Mouse (Mus musculus): Measurements from ENCODE around the gene Gm12258. TPM values are rescaled to one million over a fixed set of nuclear protein-coding genes. Genes with fewer than 3 reads are reported as not detected.

The Gm12258 gene
- 2.0 and 2.8 TPM in 2 replicates for polyA plus RNA-seq (2012; rRNA removed)
- 1.3 and 1.8 TPM in 2 replicates for polyA plus RNA-seq (2014; fragmentation: Nextera tagmentation; extraction: Ambion mirVana)

DNA sequence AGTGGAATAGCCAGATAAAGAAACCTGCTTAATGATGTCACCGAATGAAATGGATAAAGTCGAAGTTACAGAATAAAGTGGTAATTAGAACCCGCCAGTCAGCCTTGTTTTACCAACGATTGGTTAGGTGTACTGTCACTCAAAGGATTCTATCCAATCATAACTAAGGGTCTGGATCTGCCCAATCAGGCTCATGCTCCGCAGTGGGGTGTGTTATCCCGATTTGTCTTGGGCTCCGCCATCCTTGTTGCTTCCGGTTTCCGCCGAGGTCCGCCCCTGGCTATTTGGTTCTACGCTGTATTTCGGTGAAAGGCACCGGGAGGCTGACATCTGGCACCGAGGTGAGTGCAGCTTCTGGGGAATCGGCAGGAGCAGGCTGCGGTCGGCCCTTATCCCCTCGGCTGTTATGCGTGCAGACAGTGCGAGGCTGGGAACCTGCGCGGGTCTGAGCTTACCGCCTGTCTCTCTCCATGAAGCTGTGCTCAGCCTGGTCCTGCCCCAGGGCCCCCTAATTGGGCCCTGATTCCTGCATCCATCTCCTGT lies at the start of gene Gm12258:
TSS of gene Gm12258 (plus strand) at position 240 of the 543 bp plus-strand sequence.
- WGBS (ENCODE audit: insufficient replicate concordance): under 1% methylated on average over 24 of the region's 24 CpGs
- no peaks in the 10 kb centered on the region for H3K36me3 ChIP-seq (replicated peaks; ENCODE audit: control insufficient read depth, insufficient read depth, low read depth)
- H3K4me2 ChIP-seq (ENCODE audit: low read depth): peak within 1 kb of the TSS; percentile 73
- H3K4me3 ChIP-seq (ENCODE audit: insufficient read depth in 1 of 2, low read depth in 2 of 2, low read length in 2 of 2): peak within 1 kb of the TSS; percentile 60 to 78
- ATAC-seq (ENCODE audit: insufficient read depth): peak; percentile 100
- peak within 1 kb of the TSS; percentile 76 for H3K9ac ChIP-seq (replicated peaks)
- no peaks in the 10 kb centered on the region for H3K27me3 ChIP-seq (ENCODE audit: control insufficient read depth, insufficient read depth, low read length)
- H3K27ac ChIP-seq: peak within 1 kb of the TSS; percentile 43; the same call in 1 of the 2 replicates
- TF ChIP-seq CTCF (IDR thresholded peaks at IDR 0.05; ENCODE audit: low read depth) (no peak), EP300 (IDR thresholded peaks at IDR 0.05; ENCODE audit: low read depth) (no peak)
- H3K4me1 ChIP-seq (replicated peaks; ENCODE audit: control insufficient read depth in 2 of 2, insufficient read depth in 2 of 2, low read length in 1 of 2): peaks cover 5 to 8% of the 10 kb centered on the region in 2 experiments
- no peaks in the 10 kb centered on the region for H3K9me3 ChIP-seq (ENCODE audit: control insufficient read depth, low read length)
- peak; percentile 98 to 100 (median 99) for DNase-seq (ENCODE audit: low read depth in 3 of 3, low spot score in 3 of 3)

DNA sequence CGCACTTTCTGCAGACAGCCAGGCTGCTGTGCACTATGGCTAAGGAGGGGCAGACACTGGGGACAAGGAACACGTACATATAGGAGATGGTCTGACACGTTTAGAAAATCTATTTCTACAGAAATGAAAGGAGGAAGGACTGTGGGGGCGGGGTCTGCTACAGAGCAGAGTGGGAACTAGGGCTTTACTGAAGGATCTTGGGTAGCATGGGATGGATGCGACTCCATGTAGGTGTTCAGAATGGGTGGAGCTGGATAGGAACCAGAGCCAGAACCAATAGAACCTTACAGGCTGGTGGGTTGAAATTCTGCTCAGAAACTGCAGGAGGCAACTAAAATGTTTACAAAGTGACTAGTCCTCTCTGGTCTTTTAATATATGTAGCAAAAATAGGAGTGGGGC lies 47.2 kb upstream of the Gm12258 start:
- Histone ChIP-seq H3K9ac (replicated peaks) (no peak overlapping the region), H3K27me3 (ENCODE audit: control insufficient read depth, insufficient read depth, low read length) (no peaks in the 10 kb centered on the region), H3K9me3 (ENCODE audit: control insufficient read depth, low read length) (no peaks in the 10 kb centered on the region), H3K36me3 (replicated peaks; ENCODE audit: control insufficient read depth, insufficient read depth, low read depth) (no peaks in the 10 kb centered on the region), H3K4me1 (replicated peaks; ENCODE audit: control insufficient read depth in 2 of 2, insufficient read depth in 2 of 2, low read length in 1 of 2) (no peaks in the 10 kb centered on the region), H3K27ac (no peak overlapping the region), H3K4me2 (ENCODE audit: low read depth) (no peak overlapping the region), H3K4me3 (ENCODE audit: insufficient read depth in 1 of 2, low read depth in 2 of 2, low read length in 2 of 2) (no peak overlapping the region)
- WGBS (ENCODE audit: insufficient replicate concordance): 42% methylated on average over 5 of the region's 5 CpGs
- no peak for ATAC-seq (ENCODE audit: insufficient read depth)
- no peak for DNase-seq (ENCODE audit: low read depth in 3 of 3, low spot score in 3 of 3)
- no peak for TF ChIP-seq EP300 (IDR thresholded peaks at IDR 0.05; ENCODE audit: low read depth)
- TF ChIP-seq CTCF (IDR thresholded peaks at IDR 0.05; ENCODE audit: low read depth): no peak

DNA sequence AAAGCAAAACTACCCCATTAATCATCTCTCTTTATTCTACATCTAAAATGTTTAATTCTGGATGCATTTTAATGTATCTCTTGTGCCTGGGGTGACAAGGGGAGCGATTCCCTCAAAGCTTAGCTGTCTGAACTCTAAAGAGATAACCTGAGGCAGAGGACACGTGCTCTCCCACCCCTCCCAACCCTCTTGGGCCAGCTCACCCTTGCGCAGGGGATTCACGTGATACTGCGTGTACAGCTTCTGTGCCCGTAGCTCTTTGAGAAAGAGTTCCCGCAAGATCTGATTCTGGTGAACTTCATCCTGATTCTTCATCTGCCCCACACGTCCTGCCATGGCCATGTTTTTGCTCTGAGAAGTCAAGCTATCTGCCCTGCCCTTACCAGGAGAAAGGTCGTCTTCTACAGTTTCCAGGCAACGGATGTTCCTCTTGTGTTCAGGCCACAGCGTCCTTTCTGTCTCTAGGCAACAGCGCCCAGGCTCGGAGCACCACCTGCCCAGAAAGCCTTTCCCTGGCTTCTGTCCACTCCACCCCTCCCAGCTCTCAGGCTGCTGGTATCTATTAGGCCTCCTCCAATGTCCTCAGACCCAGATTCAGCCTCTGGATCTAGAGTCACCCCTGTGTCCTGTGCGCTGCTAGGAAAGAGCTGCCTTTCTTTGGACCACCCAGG lies 45.3 kb upstream of the Gm12258 start, which contains the start of gene Fam183b:
TSS of gene Fam183b (minus strand) at position 403 of the 671 bp plus-strand sequence.
- Histone ChIP-seq H3K27ac (no peak within 1 kb of the TSS), H3K4me3 (ENCODE audit: insufficient read depth in 1 of 2, low read depth in 2 of 2, low read length in 2 of 2) (no peak within 1 kb of the TSS), H3K36me3 (replicated peaks; ENCODE audit: control insufficient read depth, insufficient read depth, low read depth) (no peaks in the 10 kb centered on the region), H3K4me2 (ENCODE audit: low read depth) (no peak within 1 kb of the TSS), H3K9ac (replicated peaks) (no peak within 1 kb of the TSS), H3K9me3 (ENCODE audit: control insufficient read depth, low read length) (no peaks in the 10 kb centered on the region), H3K27me3 (ENCODE audit: control insufficient read depth, insufficient read depth, low read length) (no peaks in the 10 kb centered on the region), H3K4me1 (replicated peaks; ENCODE audit: control insufficient read depth in 2 of 2, insufficient read depth in 2 of 2, low read length in 1 of 2) (no peaks in the 10 kb centered on the region; a peak in 1 of 4 replicates)
- 41% methylated on average over 14 of the region's 14 CpGs for WGBS (ENCODE audit: insufficient replicate concordance)
- ATAC-seq (ENCODE audit: insufficient read depth) (no peak), DNase-seq (ENCODE audit: low read depth in 3 of 3, low spot score in 3 of 3) (no peak)
- TF ChIP-seq CTCF (IDR thresholded peaks at IDR 0.05; ENCODE audit: low read depth): no peak
- TF ChIP-seq EP300 (IDR thresholded peaks at IDR 0.05; ENCODE audit: low read depth): no peak

DNA sequence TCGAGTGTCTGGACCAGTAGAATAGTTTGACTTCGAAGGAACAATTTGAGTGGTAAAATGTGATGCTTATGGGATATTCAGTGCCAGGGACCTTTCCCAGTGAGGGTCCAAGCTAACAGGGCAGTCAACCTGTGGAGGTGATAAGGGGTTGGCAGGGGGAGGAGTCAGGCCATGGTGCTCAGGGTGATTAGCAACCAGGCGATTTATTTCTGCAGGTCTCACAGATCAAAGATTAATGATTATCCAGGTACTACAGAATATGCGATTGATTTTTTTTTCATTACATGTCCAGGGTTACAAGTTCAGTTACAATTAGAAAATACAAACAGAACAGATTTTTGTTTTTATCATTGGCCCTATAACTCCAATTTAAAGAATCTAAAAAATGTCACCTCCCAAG lies 43.1 kb upstream of the Gm12258 start:
- Histone ChIP-seq H3K4me1 (replicated peaks; ENCODE audit: control insufficient read depth in 2 of 2, insufficient read depth in 2 of 2, low read length in 1 of 2) (no peaks in the 10 kb centered on the region; a peak in 1 of 4 replicates), H3K9me3 (ENCODE audit: control insufficient read depth, low read length) (no peaks in the 10 kb centered on the region), H3K27me3 (ENCODE audit: control insufficient read depth, insufficient read depth, low read length) (no peaks in the 10 kb centered on the region), H3K27ac (no peak overlapping the region), H3K4me3 (ENCODE audit: insufficient read depth in 1 of 2, low read depth in 2 of 2, low read length in 2 of 2) (no peak overlapping the region), H3K4me2 (ENCODE audit: low read depth) (no peak overlapping the region), H3K36me3 (replicated peaks; ENCODE audit: control insufficient read depth, insufficient read depth, low read depth) (no peaks in the 10 kb centered on the region), H3K9ac (replicated peaks) (no peak overlapping the region)
- ATAC-seq (ENCODE audit: insufficient read depth) (no peak), DNase-seq (ENCODE audit: low read depth in 3 of 3, low spot score in 3 of 3) (no peak)
- 50% methylated on average over 4 of the region's 4 CpGs for WGBS (ENCODE audit: insufficient replicate concordance)
- TF ChIP-seq CTCF (IDR thresholded peaks at IDR 0.05; ENCODE audit: low read depth): no peak
- TF ChIP-seq EP300 (IDR thresholded peaks at IDR 0.05; ENCODE audit: low read depth): no peak

DNA sequence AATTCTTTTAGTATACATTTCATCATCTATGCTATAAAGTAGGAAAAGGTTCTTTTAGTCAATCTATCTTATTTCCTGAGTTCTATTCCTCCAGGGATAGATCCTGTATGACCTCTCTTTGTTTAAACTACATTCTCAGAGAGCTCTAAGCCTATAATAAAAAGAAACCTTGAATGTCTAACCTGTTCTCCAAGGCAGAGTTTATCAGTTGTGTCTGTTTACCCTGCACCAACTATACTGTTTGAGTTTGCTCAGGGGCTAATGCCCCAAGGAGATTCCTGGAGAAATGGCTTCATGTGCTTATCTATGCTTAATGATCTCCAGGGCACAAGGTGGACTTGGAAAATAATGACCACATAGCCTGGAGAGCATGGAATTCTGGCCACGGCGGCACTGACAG lies 42.6 kb upstream of the Gm12258 start:
- DNase-seq (ENCODE audit: low read depth in 3 of 3, low spot score in 3 of 3) (no peak), ATAC-seq (ENCODE audit: insufficient read depth) (no peak)
- H3K27ac ChIP-seq: no peak overlapping the region
- no peak overlapping the region for H3K4me3 ChIP-seq (ENCODE audit: insufficient read depth in 1 of 2, low read depth in 2 of 2, low read length in 2 of 2)
- WGBS (ENCODE audit: insufficient replicate concordance): 60% methylated on average over 2 of the region's 2 CpGs
- H3K27me3 ChIP-seq (ENCODE audit: control insufficient read depth, insufficient read depth, low read length): no peaks in the 10 kb centered on the region
- TF ChIP-seq CTCF (IDR thresholded peaks at IDR 0.05; ENCODE audit: low read depth) (no peak), EP300 (IDR thresholded peaks at IDR 0.05; ENCODE audit: low read depth) (no peak)
- H3K9me3 ChIP-seq (ENCODE audit: control insufficient read depth, low read length): no peaks in the 10 kb centered on the region
- no peak overlapping the region for H3K4me2 ChIP-seq (ENCODE audit: low read depth)
- no peaks in the 10 kb centered on the region; a peak in 1 of 4 replicates for H3K4me1 ChIP-seq (replicated peaks; ENCODE audit: control insufficient read depth in 2 of 2, insufficient read depth in 2 of 2, low read length in 1 of 2)
- H3K36me3 ChIP-seq (replicated peaks; ENCODE audit: control insufficient read depth, insufficient read depth, low read depth): no peaks in the 10 kb centered on the region
- no peak overlapping the region for H3K9ac ChIP-seq (replicated peaks)
